Mouse (Mus musculus) forebrain, postnatal 0 days (tissue): ENCODE measurements around the gene Haus4. TPM values are rescaled to one million over a fixed set of nuclear protein-coding genes. Genes with fewer than 3 reads are reported as not detected.

Experiments used
- ATAC-seq: fragments of 200-750 bp; cut with Nextera tagmentation; 2 replicates; pipeline ENCODE4 v1.8.0; 2017; ENCODE audit warnings: mild to moderate bottlenecking, moderate library complexity
- DNase-seq: peaks from one replicate; pipeline ENCODE4 v3.0.0-alpha.2; 2015
- H3K27ac ChIP-seq: fragments of 300-500 bp; sonication (generic); 2 replicates; pipeline ENCODE4 v1.5.1; 2014; ENCODE audit warnings: low read depth, mild to moderate bottlenecking, antibody characterized with exemption, low read length, moderate library complexity, mixed read lengths
- H3K27me3 ChIP-seq: fragments of 300-500 bp; sonication (generic); 2 replicates; pipeline ENCODE4 v1.6.1; 2014; ENCODE audit warnings: mild to moderate bottlenecking, low read length, mixed read lengths; ENCODE audit not compliant: insufficient read depth
- H3K36me3 ChIP-seq: fragments of 300-500 bp; sonication (generic); 2 replicates; pipeline ENCODE4 v1.6.1; 2014; ENCODE audit warnings: mild to moderate bottlenecking, moderate library complexity; ENCODE audit not compliant: insufficient read depth
- H3K4me1 ChIP-seq: fragments of 300-500 bp; sonication (generic); 2 replicates; pipeline ENCODE4 v1.6.1; 2014; ENCODE audit warnings: antibody characterized with exemption; ENCODE audit not compliant: insufficient read depth
- H3K4me2 ChIP-seq: fragments of 300-500 bp; sonication (generic); 2 replicates; pipeline ENCODE4 v1.6.1; 2014; ENCODE audit warnings: low read depth, mild to moderate bottlenecking, moderate library complexity
- H3K4me3 ChIP-seq: fragments of 300-500 bp; sonication (generic); 2 replicates; pipeline ENCODE4 v1.5.1; 2014; ENCODE audit warnings: low read depth, low read length, mixed read lengths
- H3K9ac ChIP-seq: fragments of 300-500 bp; sonication (generic); 2 replicates; pipeline ENCODE4 v1.6.1; 2014; ENCODE audit warnings: mild to moderate bottlenecking
- H3K9me3 ChIP-seq: fragments of 300-500 bp; sonication (generic); 2 replicates; pipeline ENCODE4 v1.6.1; 2016; ENCODE audit warnings: low read length
- CTCF ChIP-seq: sonication (generic); IDR thresholded peaks from 2 replicates; pipeline ENCODE4 v1.5.1; 2016; ENCODE audit warnings: antibody characterized with exemption, control low read depth, low read depth
- WGBS: fragments of 180-500 bp; shearing (Covaris S2); extraction: QIAGEN DNeasy Blood & Tissue Kit; methylation state at CpG from one replicate; pipeline ENCODE4 v1.1.7; 2014; 5-methylcytosine and 5-hydroxymethylcytosine counted together
- polyA plus RNA-seq: library from polyadenylated mRNA; unstranded; fragments of >200 nt; fragmentation: Nextera tagmentation; extraction: Ambion mirVana; gene quantifications from 2 replicates; pipeline ENCODE4 v1.2.1, GENCODE M21; 2015
- total RNA-seq: library from RNA; depleted of rRNA; stranded (reverse); fragments of >200 nt; gene quantifications from 2 replicates; pipeline ENCODE4 v1.2.3, GENCODE M21; 2014

Haus4 gene
- total and polyA plus RNA-seq, 2 experiments from 2014 or later, result 17.9 to 23.1 TPM

DNA sequence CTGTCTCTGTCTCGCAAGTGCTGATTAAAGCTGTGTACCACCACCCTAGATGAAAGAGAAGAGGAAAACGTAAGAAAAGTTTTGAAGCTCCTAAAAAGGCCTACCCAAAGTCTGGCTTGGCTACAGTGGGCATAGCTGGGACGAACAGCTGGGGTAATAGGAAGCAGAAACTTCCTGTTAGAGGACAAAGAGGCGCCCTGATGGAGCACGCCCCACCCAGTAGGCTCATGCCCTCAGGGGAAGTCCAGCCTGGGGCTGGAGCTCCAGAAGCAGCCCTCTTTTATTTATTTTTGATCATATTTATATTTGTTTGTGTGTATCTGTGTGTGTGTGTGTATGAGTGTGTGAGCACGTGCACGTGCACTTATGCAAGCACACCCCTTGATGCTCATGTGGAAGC, 25.2 kb upstream of the Haus4 start:
- peaks cover 8% of the 10 kb centered on the region for H3K36me3 ChIP-seq
- ATAC-seq, result no peak
- no peak overlapping the region for H3K27ac ChIP-seq
- DNase-seq, result no peak
- 90% methylated on average over 7 of the region's 7 CpGs for WGBS
- H3K4me3 ChIP-seq, result no peak overlapping the region
- H3K4me1 ChIP-seq, result no peaks in the 10 kb centered on the region
- peaks cover 7% of the 10 kb centered on the region for H3K27me3 ChIP-seq
- no peak overlapping the region for H3K9ac ChIP-seq
- no peaks in the 10 kb centered on the region for H3K9me3 ChIP-seq
- H3K4me2 ChIP-seq, result no peak overlapping the region
- TF ChIP-seq CTCF, result no peak

DNA sequence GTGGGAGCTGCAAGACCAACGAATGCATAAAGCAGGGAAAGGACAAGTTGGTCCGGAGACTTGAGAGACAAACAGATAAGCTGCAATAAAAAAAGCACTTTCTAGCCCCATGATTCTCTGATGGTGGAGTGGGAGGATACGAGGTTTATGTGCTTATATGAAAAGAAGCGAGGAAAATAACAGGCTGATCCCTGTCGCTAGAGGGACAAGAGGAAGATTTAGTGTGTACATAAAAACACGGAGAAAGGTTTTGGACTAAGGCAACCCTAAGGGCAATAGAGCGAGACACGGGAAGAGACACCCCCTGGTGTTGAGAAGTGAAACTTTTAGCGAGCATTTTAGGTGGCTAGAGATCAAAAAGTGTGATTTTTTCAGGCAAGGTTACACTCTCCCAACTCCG, 23.6 kb upstream of the Haus4 start:
- peak overlapping the region; percentile 52 for H3K4me3 ChIP-seq
- peaks cover 14% of the 10 kb centered on the region for H3K27me3 ChIP-seq
- peak; percentile 67 for TF ChIP-seq CTCF
- no peaks in the 10 kb centered on the region for H3K9me3 ChIP-seq
- no peak for DNase-seq
- 2% methylated on average over 10 of the region's 10 CpGs for WGBS
- H3K36me3 ChIP-seq, result peaks cover under 1% of the 10 kb centered on the region; the same call in 1 of the 2 replicates
- ATAC-seq, result peak; percentile 38; the same call in 1 of the 2 replicates
- H3K4me1 ChIP-seq, result no peaks in the 10 kb centered on the region; the same call in 1 of the 2 replicates
- H3K4me2 ChIP-seq, result peak overlapping the region; percentile 84
- H3K9ac ChIP-seq, result peak overlapping the region; percentile 40
- peak overlapping the region; percentile 24; the same call in 1 of the 2 replicates for H3K27ac ChIP-seq

DNA sequence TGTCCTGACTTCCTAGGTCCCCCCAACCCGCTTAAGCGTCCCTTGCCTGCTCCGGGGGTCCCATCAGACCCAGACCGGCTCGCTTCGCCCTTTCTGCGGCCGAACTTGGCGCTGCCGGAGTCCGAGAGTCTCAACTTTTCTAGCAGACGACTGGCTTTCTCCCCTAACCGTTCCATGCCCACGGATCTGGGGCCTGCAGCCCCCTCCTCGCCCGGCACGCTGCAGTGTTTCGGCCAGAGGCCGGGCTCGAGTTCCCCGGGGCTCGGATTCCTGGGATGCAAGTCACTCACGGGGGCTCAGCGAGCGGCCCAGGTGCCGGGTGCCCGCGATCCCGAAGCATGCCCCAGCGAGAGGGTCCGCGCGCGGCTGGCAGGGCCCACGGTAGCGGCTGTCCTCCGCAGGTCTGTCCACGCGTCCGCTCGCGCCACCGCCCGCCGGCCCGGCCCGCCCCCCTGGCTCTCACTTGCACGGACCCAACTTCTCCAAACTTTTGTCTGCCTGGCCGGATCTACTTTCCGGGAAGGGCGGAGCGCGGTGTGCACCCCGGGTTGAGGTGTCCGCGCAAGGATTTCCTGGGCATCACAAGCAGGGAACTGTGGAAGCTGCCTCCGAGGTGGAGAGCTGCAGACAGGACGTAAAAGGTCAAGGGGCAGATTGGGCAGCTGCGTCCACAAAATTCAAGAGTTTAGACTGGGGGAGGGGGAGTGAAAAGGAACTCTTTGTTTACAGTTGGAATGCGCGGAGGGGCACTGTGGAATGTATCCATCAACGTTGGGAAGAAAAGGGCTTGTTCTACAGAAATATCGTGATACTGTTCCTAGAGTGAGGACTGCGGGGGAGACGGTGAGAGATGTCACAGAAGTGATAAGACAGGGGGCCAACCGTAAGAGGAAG, 22.9 kb upstream of the Haus4 start, which contains the start of gene Ajuba:
Ajuba (minus strand) TSS at position 470 of the 894 bp plus-strand sequence.
- Histone ChIP-seq H3K4me3 (peak within 1 kb of the TSS; percentile 52), H3K4me2 (peak within 1 kb of the TSS; percentile 84), H3K27ac (peak within 1 kb of the TSS; percentile 50), H3K4me1 (no peaks in the 10 kb centered on the region; the same call in 1 of the 2 replicates), H3K9ac (peak within 1 kb of the TSS; percentile 40), H3K9me3 (no peaks in the 10 kb centered on the region), H3K27me3 (peaks cover 14% of the 10 kb centered on the region), H3K36me3 (no peaks in the 10 kb centered on the region)
- DNase-seq, result peak; percentile 86
- ATAC-seq, result peak; percentile 70
- 1% methylated on average over 66 of the region's 66 CpGs for WGBS
- TF ChIP-seq CTCF, result no peak

DNA sequence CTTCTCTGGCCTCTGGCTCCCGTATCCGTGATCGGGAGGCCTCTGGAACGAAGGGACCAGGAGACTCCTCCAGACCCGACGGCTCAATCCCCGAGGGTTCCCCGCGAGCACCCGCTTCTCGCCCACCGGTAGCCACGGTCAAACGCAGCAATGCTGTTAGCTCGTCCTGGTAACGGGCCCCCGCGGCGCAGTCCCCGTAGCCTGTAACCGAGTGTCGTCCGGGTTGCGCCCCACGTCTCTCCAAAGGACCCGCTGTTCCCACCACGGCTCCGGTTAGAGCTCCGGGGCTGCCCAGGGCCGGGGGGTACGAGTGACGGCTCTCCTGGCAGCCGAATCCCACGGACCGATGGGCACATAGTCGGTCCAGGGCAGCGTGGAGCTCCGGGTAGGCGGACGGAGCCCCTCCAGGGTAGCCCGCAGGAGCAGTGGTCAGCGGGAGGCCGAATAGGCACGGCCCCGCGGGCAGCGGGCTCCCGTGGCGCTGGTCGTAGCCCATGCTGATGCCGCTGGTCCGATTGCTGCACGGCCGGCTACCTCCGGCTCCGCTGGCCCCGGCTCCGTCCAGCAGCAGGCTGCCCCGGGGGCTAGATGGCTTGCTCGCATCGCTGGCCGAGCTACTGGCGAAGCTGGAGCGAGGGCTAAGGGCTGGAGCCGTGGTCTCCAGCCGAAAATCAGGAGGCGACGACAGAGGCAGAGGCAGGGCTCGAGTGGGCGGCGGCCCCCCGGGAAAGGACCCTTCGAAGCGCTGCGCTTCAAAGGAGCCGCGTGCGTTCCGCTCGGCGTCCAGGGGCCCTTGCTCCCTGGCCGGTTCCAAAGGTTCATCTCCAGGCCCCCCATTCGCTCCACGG, 22.0 kb upstream of the Haus4 start:
- 0 out of 2 replicates have a peak, but pooled peaks have one; percentile 5 for ATAC-seq
- H3K4me3 ChIP-seq, result peak overlapping the region; percentile 52
- WGBS, result 3% methylated on average over 84 of the region's 84 CpGs
- peaks cover 14% of the 10 kb centered on the region for H3K27me3 ChIP-seq
- H3K9ac ChIP-seq, result peak overlapping the region; percentile 40
- H3K4me1 ChIP-seq, result no peaks in the 10 kb centered on the region; the same call in 1 of the 2 replicates
- H3K4me2 ChIP-seq, result peak overlapping the region; percentile 84
- no peak for DNase-seq
- no peak overlapping the region for H3K27ac ChIP-seq
- H3K36me3 ChIP-seq, result no peaks in the 10 kb centered on the region
- H3K9me3 ChIP-seq, result no peaks in the 10 kb centered on the region
- TF ChIP-seq CTCF, result no peak

DNA sequence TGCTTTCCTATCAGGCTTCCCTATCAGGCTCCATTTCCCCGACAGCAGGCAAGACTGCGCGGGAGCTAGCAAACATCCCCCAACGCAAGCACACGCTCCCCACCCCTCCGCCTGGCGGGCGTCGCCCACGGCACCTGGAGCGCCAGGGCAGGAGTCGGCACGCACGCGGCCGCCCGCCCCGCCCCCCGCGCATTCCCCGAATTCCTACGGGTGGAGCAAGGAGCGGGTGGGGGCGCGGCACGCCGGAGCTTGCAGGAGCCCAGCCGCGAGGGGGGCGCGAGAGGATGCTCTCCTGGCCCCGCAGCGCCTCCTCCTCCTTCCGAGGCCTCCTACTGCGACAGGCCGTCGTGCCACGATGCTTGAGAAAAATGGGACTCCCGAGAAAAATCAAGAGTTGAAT, 21.2 kb upstream of the Haus4 start:
- DNase-seq (peak; percentile 42), ATAC-seq (no peak; the same call in 1 of the 2 replicates)
- H3K27me3 ChIP-seq, result peaks cover 14% of the 10 kb centered on the region
- peak overlapping the region; percentile 52 for H3K4me3 ChIP-seq
- no peak overlapping the region for H3K27ac ChIP-seq
- no peaks in the 10 kb centered on the region for H3K36me3 ChIP-seq
- H3K9me3 ChIP-seq, result no peaks in the 10 kb centered on the region
- TF ChIP-seq CTCF, result peak; percentile 15; the same call in 1 of the 2 replicates
- H3K4me2 ChIP-seq, result peak overlapping the region; percentile 84
- H3K4me1 ChIP-seq, result no peaks in the 10 kb centered on the region; the same call in 1 of the 2 replicates
- peak overlapping the region; percentile 40; the same call in 1 of the 2 replicates for H3K9ac ChIP-seq
- WGBS, result 0% methylated on average over 37 of the region's 39 CpGs

DNA sequence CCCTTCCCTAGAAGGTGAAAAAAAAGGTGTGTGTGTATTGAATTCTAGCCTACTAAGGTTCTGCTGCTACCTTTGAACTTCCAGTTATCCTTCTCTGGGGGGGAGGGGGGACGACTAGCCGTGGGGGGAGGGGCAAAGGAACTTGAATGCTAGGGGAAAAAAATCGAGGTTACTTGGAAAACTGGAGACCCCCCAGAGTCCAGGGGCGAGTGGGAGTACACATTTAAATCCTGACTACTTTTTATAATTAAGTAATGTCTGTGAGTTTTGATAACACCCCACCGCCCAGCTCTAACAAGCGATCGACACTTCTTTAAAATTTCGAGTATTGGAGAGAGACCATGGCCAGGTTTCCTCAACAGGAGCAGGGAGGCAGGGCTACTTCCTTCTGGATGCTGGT, 20.6 kb upstream of the Haus4 start:
- Histone ChIP-seq H3K27me3 (peaks cover 14% of the 10 kb centered on the region), H3K9me3 (no peaks in the 10 kb centered on the region), H3K4me1 (no peaks in the 10 kb centered on the region; the same call in 1 of the 2 replicates), H3K4me2 (peak overlapping the region; percentile 84), H3K36me3 (no peaks in the 10 kb centered on the region), H3K4me3 (peak overlapping the region; percentile 52; the same call in 1 of the 2 replicates), H3K27ac (no peak overlapping the region), H3K9ac (no peak overlapping the region)
- no peak for ATAC-seq
- no peak for DNase-seq
- 8% methylated on average over 8 of the region's 8 CpGs for WGBS
- no peak for TF ChIP-seq CTCF
